Mouse (Mus musculus) urinary bladder, postnatal 10 days (tissue): Measurements from ENCODE around the gene Dph1.
"Not testable (repeated sequence)": the region's sequence is repeated elsewhere in the genome, so short reads cannot be mapped to it uniquely, and the experiment has no call there.

Source experiments
- DNase-seq: peaks from one replicate; pipeline ENCODE4 v3.0.0; 2022; ENCODE audit warnings: low spot score

The Dph1 gene

DNA sequence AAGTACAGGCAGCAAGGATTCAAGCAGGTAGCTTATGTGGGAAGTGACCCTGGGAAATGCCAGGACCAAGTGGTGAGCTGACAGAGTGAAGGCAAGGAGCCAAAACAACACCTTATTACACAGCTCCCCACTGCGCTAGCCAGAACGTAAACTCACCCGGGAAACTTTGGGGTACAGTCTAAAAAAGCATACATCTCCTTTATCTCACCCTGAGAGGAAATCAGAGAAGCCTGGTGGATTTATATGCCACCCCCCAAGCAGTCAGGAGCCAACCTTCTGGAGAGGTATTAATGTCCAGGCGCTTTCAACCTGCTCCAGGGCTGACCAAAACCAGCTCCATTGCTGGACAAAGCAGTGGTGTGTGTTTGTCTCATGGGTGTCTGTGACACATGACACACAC is 12.9 kb upstream of the Dph1 start:
- no peak for DNase-seq

DNA sequence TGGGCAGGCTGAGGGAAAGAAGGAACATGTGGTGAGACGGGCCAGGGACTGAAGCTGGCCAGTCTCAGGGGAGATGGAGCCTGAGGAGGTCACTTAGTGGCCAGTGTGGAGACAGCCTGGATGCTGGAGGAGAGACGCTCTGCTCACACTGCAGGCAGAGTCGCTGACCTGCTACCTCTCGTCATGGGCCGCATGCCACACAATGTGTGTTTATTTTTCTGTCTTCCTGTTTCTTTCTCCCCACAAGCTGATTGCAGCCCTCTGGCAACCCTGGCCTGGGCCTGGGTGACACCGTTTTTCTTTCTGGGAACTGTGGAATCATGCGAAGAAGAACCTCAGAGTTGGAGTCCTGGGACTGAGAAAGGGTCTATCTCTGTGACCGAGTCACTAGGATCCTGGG is 10.7 kb upstream of the Dph1 start:
- DNase-seq: no peak

DNA sequence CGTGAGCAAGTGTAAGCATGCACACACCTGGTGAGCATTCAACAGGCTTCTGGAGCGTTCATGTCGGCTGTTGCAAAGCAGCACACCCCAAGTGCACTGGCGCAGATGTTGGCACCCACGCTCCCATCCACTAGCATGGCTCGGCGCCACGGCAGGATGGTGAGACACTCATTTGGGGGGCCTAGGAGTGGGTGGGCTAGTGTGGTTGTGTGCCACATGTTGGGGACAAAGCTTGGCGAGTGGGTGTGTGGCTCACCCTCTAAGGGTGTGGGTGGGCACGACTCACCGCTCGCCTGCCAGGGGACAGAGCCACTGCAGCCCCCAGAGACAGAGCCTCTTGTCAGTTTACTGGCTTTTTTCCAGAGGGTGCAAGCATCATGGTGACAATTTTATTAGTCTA is 9.9 kb upstream of the Dph1 start:
- DNase-seq: no peak

DNA sequence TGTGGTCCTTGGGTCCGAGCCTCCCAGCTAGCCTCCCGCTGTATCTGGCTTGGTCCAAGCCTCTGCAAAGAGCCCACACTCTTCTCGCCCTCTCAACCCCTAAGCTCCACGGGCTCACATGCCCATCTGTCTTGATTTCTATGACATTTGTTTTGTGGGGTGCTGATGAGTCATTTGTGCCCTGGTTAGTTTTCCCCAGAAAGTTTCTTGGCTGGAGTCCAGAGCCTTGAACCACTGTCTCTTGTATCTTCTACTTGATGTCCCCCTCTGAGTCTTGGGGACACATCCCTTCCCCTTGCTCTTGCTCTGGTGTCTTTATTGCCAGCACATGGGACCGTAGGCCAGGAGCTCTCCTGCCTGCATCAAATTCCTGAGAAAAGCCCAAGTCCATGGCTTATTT is 8.9 kb upstream of the Dph1 start:
- DNase-seq: no peak

DNA sequence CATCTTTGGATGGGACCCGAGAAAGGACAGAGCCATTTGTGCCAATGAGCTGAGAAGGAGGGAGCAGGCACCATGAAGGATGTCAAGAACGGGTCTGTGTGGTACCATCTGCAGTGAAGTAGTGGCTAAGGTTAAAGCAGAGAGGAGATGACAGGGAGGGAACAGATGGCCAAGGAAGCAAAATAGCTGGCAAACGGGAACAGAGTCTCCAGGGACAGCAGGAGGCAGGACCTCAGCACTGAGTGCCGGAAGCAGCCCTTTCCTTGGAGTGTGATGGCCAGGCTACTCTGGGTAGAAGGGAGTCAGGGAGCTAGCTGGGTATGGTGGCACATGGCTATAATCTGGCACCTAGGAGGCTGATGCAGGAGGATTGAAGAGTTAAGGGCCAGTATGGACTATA is 7.8 kb upstream of the Dph1 start:
- DNase-seq: no peak

DNA sequence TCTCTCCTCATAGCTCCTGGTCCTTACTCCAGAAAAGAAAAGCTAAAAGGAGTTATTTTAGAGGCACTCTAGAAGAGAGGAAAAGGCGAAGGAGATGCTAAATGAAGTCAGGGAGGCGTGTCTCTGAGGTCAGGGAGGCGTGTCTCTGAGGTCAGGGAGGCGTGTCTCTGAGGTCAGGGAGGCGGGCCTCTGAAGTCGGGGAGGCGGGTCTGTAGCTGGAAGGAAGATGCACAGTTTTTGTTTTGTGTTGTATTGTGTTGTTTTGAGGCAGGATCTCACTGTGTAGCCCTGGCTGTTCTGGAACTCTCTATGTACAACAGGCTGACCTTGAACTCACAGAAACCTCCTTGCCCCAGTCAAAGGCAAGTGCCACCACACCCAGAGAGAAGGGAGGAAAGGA is 6.9 kb upstream of the Dph1 start:
- DNase-seq: no peak

DNA sequence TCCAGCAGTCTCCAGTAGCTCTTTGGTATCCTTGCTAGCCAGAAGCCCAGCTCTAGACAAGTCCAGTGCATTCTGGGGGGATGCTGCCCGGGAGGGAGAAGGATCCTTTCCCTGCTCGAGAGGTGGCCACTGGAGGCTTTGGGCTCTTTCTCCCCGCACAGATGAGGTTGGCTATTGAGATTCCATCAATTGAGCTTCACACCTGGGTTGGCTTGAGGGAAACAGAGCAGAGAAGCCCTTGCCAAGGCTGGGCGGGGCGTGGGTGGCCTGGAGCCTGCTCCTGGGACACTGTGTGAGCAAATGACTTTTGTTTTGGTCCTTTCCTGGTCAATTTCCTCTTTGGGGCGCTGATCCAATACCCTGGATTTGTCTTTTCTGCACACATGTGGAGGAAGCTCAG is 5.1 kb upstream of the Dph1 start:
- no peak for DNase-seq

DNA sequence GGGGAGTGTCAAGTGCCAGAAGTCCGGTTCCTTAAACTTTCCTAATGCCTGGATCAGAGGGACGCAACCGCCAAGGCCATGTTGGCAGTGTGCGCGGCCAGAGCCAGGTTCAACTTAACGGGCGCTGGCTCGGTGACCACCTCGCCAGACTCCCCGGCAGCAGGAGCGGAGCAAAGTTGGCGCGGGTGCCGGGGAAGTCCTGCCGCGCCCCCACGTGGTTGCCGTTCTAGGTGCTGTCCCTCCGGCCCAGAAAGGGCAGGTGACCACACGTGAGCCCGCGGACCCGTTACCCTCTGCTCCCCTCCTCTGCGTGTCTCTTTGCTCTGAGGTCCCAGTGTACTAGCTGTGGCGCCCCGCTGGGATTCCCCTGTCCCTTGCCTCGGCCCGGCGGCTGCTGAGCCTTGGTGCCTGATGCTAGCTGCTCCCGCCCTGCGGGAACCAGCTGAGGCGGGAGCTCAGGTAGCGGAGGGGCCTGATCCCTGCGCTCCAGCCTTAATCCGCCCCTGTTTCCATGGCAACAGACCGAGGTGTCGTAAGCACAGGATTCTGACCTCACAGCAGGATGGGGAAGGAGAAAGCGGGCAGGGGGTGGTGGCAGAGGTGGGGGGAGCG is 3.9 kb upstream of the Dph1 start:
- DNase-seq: no peak

DNA sequence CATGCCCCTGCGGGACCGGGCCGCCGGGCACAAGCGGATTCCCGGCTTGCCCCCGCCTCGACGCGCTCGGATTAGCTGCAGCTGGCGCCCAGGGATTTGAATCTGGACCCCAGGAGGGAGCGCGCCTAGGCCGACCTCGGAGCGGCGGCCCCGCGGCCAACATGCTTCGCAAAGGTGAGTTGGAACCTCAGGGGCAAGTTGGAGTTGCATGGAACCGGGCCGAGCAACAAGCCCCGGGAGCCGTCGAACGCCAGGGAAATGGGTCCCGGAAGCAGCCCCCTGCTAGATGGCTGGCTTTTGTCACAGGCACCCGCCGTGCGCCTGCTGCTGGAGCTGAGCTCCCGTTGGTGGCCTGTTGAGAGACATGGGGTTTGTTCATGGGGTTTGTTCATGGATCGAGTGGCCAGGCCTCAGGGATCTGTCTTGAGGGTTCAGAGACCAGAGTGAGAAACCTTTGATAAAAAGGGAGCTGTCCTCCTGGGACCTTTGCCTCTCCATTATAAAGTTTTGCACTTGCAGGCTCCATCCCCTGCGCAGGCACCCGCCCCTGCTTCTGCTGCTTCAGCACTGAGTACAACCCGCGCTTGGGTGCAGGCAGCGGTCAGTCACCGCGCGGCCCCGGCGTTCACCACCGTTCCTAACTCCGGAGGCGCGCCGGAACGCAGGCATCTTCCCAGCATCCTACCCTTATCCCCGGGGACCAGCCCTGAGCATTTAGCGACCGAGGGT is 3.2 kb upstream of the Dph1 start:
- DNase-seq: no peak

DNA sequence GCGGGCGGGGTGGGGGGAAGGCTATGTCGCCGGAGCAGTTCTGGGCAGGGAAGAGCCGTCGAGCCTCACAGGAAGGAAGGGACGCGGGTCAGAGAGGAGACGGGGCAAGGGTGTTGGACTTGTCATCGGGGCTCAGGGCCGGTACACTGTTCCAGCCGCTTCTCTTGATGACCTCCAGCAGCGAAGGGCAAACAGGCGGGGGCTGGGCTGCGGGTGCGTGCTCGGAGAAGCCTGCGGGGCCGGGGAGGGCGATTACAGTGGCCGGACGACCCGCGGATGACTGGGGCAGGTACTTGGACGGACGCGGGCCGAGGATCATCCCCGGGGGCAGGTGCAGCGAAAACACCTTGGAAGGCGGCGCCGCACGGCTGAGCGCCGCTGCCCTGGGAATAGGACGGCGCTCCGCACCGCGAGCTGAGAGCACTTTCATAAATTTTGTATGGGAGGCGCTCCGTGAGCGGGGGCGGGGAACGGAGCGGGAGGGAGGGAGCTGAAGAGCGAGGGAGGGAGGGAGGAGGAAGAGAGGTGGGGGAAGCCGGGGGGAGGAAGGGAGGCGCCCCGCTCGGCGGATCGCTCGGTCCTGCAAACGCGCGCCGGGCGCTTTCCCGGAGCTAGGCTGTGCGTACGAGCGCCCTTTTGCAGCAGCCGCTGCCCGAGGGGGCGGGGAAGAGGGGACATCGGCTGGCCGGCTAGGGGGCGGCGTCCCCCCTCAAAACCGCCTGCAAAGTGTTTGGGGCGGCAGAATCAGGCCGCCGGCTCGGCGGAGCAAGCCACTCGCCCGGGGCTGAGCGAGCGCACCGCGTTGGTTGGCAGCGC is 2.4 kb upstream of the Dph1 start, which contains the start of gene Rtn4rl1:
TSS of gene Rtn4rl1 (plus strand) at position 528 of the 816 bp plus-strand sequence.
- peak; percentile 46 for DNase-seq

DNA sequence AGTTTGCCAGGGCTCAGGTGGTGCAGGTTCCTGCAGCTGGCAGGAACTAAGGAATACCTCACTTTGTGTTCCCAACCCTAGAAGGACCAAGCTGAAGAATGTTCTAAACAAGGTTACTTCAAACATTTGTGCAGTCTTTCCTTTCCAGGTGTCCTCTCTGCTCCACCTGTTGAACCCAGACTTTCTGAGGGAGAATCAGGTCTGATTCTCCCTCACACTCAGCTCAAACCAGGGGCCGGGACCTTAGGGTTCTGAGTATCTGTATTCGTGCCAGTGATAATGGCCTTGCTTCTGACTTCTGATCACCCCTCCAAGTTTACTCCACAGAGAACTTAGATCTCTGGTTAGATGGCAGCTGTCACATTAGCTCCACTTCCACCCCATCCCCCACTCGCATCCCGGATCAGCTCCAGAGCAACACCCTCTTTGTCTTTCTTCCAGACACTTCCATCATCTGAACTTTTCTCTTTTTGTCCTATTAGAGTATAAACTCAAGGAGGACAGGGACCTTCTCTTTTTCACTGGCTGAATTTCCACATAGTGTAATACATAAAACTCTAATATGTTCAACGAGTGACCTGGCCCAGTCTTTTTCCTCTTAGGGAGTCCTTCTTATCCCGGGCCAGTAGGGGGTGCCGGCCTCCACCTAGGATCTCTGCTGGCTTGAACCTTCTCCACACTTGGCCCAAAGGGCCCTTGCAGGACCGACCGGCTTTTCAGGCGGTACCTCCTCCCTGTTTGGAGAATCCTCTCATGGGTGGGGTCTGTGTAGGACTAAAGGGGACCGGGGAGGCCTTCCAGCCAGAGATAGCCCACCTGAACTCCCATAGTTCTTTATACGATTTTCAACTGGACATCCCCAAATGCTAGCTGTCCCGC is 1.5 kb upstream of the Dph1 start:
- DNase-seq: peak; percentile 47

DNA sequence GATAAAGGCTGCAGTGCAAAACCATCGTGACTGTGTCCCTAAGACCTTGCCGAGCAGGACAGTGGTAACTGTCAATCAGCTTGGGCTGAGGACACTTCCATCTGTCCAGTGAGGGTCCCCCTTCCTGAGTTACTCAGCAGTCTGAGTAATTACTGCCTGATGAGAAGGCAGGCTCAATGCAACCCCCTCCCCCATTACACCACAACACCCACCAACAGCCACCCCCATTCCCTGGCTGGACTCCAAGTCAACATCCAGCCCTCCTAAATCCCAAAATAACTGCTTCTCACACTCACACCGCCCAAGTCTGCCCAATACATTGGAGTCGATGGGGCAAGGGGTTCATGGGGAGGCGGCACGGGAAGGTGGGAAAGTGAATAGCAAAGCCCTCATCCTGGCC is 800 bp upstream of the Dph1 start:
- no peak for DNase-seq

DNA sequence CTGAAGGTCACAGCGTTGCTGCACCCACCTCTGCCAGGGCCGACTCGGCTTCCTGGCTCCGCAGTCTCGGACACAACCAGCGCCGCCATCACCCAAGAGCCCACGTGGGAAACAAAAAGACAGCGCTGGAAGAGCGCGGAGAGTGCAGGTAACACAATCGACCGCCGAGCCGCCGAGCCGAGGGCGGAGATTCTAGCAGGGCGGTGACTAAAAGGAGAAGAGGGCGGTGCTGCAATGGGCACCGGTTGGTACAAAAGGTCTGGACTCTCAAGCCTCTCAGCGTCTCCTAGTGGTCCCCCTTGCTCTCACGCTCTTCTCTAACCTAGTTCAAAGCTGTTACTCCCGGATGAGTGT is 693 bp downstream of the Dph1 start:
- DNase-seq: no peak

DNA sequence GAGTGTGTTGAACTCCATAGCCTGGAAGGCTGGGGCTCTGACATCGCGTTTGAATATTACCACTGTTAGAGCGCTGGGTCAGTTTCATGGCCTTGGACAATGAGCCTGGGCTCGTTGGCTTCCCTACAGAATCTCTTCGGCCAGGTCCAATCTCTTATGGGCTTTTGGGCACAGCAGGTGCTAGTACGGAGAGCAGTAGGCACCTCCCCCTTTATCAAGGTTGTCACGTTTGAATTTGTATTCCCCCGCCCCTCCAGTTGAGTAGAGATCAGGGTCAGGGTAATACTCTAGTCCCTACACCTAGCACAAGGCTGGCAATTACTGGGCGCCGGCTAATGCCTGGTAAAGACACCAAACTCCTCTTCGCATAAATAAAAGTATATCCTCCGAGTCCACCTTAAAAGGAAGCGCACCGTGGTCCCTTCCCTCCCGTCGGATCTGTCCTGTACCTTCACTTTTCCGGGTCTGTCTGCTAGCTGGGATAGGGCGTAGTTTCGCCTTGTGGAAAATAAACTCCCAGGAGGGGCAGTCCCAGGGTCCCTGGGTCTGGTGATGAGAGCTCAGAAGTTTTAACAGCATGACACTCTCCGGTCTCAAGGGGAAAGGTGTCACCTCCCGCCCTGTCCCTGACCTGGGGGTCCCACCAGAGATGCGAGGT is 1.2 kb downstream of the Dph1 start:
- no peak for DNase-seq

DNA sequence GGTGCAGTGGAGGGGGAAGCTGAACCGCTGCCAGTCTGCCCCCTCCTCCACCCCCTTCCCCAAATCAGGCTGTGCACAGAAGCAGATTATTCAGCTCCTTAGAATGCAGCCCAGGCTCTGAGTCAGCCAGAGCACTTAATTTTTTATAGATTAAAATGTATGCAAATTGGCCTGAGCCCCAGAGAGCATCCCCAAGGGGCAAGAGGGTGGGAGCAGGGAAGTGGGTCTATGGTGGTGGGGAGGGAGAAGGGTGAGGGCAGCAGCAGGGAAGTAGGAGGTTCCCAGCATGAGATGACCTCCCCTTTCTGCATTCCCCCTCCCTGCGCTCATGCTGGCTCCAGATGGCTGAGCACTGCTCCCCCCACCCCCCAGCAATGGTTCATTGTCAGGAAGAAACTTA is 6.1 kb downstream of the Dph1 start:
- DNase-seq: no peak

DNA sequence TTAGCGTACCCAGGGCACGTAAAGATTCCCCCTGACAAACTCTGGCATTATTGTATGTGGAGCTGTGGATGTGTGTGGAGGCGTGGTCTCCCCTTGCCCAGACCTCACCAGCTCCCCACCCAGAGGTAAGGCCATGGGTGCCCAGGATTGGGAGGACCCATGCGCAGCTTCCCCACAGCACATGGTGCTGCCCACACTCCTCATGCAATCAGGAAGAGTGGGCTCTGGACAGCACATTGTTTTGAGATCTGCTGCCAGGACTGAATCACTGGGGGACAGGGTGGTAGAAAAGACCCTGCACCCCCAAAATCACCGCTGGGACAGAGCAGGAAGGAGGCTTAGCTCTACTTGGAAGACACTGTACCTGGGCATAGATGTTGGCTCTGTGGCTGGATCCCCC is 6.5 kb downstream of the Dph1 start:
- DNase-seq: no peak

DNA sequence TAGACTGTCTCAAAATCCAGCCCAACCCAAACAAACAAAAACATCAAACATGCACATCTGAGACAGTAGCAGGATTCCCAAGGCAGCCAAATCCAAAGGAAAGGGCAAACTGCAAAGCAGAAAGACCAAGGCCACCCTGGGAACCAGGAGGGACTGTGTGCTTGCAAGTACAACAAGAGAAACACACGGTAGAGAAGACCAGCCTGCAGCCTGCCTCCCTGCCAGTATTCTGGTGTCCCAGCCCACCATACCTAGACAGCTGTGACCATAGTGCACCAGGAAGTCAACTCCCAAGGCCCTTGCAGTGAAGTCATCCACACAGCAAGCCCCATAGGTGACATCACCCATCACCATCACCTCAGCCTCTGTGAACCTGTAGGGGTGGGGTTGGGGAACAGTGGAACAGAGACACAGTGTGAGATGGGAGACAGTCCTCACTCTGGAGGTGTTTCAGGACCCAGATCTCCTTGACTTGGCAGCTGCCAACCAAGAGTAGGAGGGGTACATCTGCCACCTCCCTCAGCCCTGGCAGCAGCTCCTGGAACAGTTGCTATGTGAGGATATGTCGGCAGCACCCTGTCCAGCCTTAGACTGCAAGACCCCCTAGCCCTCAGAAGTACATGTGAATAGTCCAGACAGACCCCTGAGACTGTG is 7.0 kb downstream of the Dph1 start:
- DNase-seq: no peak

DNA sequence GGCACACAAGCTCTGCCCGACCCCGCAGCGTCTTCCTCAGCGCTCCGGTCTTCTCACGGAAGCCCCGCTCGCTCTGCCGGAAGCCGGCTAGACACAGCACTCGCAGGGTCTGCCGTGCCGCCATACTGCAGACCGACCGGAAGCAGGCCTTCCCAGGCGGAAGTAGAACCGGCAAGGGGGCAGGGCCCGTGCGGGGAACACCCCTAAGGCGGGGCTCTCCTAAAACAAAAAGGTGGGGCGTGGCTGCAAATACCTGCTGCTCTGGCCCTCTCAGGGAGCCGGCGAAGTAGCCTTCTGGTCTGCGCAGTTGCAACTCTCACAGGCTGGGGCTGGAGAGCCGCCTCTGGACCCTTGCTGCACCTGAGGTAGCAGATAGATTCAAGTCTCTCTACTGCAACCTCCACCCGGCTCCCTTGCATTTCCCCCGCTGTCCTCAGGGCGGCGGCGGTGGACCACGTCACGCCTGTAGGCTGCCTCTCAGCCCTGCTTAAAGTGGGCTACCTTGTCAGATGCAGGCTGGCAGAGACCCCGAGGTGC is 12.3 kb downstream of the Dph1 start, which contains the start of gene Ovca2:
TSS of gene Ovca2 (minus strand) at position 164 of the 537 bp plus-strand sequence.
- DNase-seq: peak; percentile 56

DNA sequence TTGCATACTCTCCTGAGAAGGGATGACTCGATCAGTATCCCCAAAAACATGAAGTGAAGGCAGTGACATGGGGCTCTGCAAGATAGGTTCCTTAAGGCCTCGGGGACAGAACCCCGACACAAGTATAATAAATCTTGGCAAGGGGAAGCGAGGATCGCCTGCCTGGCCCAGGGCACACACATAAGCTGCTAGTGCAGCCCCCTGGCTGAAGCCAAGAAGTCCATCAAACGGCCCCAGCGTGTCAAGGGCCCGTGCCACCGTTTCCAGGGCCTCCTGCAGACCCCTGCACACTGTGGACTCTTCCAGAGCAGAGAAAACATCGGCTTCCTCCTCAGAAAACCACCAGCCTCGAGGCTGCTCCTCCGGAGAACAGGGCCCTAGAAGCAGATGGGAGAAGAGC is 13.0 kb downstream of the Dph1 start:
- no peak for DNase-seq

DNA sequence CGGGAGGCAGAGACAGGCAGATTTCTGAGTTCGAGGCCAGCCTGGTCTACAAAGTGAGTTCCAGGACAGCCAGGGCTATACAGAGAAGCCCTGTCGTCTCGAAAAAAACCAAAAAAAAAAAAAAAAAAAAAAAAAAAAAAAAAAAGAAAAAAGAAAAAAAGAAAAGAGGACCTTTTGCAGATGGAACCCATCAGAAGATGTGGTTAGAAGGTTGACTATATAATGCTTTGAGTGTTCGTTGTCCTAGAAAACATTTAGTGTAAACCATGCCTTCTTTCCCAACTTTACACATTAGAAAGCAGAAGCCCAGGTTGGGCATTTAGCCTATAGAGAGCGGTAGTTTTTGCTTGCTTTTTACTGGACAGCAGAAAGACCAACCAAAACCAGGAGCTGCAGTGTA is 16.5 kb downstream of the Dph1 start:
- DNase-seq: not testable (repeated sequence)

DNA sequence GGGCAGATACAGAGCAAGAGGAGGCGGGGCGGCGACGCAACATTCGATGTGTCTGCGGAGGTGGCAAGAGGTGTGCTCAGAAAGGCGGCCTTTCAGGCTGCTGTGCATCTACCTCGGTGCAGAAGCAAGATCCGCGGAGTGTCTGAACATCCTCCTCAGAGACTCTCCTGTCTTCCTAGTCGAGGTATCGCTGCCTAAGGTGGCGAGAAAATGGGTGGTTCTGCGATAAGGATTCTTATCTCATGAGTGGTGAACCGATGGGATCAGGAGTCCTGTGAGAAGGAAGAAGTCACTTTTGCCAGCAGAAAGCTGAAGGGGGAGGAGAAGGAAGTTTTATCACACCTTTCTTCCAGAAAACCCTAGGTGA is 17.3 kb downstream of the Dph1 start:
- DNase-seq: no peak
